Mouse (Mus musculus) forebrain, embryonic 12.5 days (tissue): ENCODE data around the gene Lamc3. TPM values are rescaled to one million over a fixed set of nuclear protein-coding genes. Genes with fewer than 3 reads are reported as not detected.
A peak's percentile ranks its signal among the peaks of the same experiment; 100 is the strongest.

Experiments used
- ATAC-seq: fragments of 200-750 bp; cut with Nextera tagmentation; 2 replicates; pipeline ENCODE4 v1.8.0; 2017; ENCODE audit warnings: moderate TSS enrichment; ENCODE audit not compliant: low FRiP score
- H3K27ac ChIP-seq: fragments of 300-500 bp; sonication (generic); 2 replicates; pipeline ENCODE4 v1.5.1; 2016; ENCODE audit warnings: mild to moderate bottlenecking
- H3K27me3 ChIP-seq: fragments of 300-500 bp; sonication (generic); 2 replicates; pipeline ENCODE4 v1.6.1; 2016; ENCODE audit warnings: mild to moderate bottlenecking
- H3K36me3 ChIP-seq: fragments of 300-500 bp; sonication (generic); replicated peaks from 2 replicates; pipeline ENCODE4 v1.6.1; 2016; ENCODE audit warnings: mild to moderate bottlenecking
- H3K4me1 ChIP-seq: fragments of 300-500 bp; sonication (generic); 2 replicates; pipeline ENCODE4 v1.6.1; 2016
- H3K4me2 ChIP-seq: fragments of 300-500 bp; sonication (generic); 2 replicates; pipeline ENCODE4 v1.6.1; 2016; ENCODE audit warnings: mild to moderate bottlenecking, moderate library complexity
- H3K4me3 ChIP-seq: fragments of 300-500 bp; sonication (generic); replicated peaks from 2 replicates; pipeline ENCODE4 v1.5.1; 2016; ENCODE audit warnings: mild to moderate bottlenecking
- H3K9ac ChIP-seq: fragments of 300-500 bp; sonication (generic); 2 replicates; pipeline ENCODE4 v1.6.1; 2016; ENCODE audit warnings: mild to moderate bottlenecking
- H3K9me3 ChIP-seq: fragments of 300-500 bp; sonication (generic); 2 replicates; pipeline ENCODE4 v1.6.1; 2016
- whole genome bisulfite sequencing: fragments of 180-500 bp; shearing (Covaris S2); methylation state at CpG from one replicate; pipeline ENCODE4 v1.1.7; 2016; 5-methylcytosine and 5-hydroxymethylcytosine counted together
- polyA plus RNA-seq: library from polyadenylated mRNA; unstranded; fragments of >200 nt; fragmentation: Nextera tagmentation; extraction: Ambion mirVana; gene quantifications from 2 replicates; pipeline ENCODE4 v1.2.1, GENCODE M21; 2016

Gene Lamc3
- polyA plus RNA-seq, 1 experiment from 2014 or later, result 5.6 TPM

GRCm38 (mm10) chr2:31962501-31963224 is 75.6 kb downstream of the Lamc3 start:
- no peaks in the 10 kb centered on the region for H3K27me3 ChIP-seq
- H3K9me3 ChIP-seq, result no peaks in the 10 kb centered on the region
- H3K36me3 ChIP-seq, result peaks cover 41% of the 10 kb centered on the region
- no peak overlapping the region for H3K9ac ChIP-seq
- 32% methylated on average over 8 of the region's 8 CpGs for WGBS
- no peak overlapping the region for H3K4me3 ChIP-seq
- ATAC-seq, result peak; percentile 92
- H3K27ac ChIP-seq, result peak overlapping the region; percentile 92
- H3K4me2 ChIP-seq, result peak overlapping the region; percentile 25
- H3K4me1 ChIP-seq, result peaks cover 21% of the 10 kb centered on the region

GRCm38 (mm10) chr2:31963491-31963890 is 76.4 kb downstream of the Lamc3 start:
- no peaks in the 10 kb centered on the region for H3K27me3 ChIP-seq
- H3K4me2 ChIP-seq, result no peak overlapping the region
- H3K9me3 ChIP-seq, result no peaks in the 10 kb centered on the region
- no peak overlapping the region for H3K9ac ChIP-seq
- peaks cover 48% of the 10 kb centered on the region for H3K36me3 ChIP-seq
- WGBS, result 82% methylated on average over 7 of the region's 7 CpGs
- no peak for ATAC-seq
- H3K4me1 ChIP-seq, result peaks cover 21% of the 10 kb centered on the region
- H3K27ac ChIP-seq, result peak overlapping the region; percentile 92
- H3K4me3 ChIP-seq, result no peak overlapping the region

- Histone ChIP-seq H3K4me2 (no peak overlapping the region), H3K36me3 (peaks cover 42% of the 10 kb centered on the region), H3K27ac (peak overlapping the region; percentile 92; the same call in 1 of the 2 replicates), H3K4me3 (no peak overlapping the region), H3K4me1 (peaks cover 21% of the 10 kb centered on the region), H3K27me3 (no peaks in the 10 kb centered on the region), H3K9me3 (no peaks in the 10 kb centered on the region), H3K9ac (no peak overlapping the region)
- ATAC-seq, result no peak
- 93% methylated on average over 3 of the region's 3 CpGs for WGBS
Observed at GRCm38 (mm10) chr2:31964191-31964590, 77.1 kb downstream of the Lamc3 start.

- ATAC-seq, result no peak
- Histone ChIP-seq H3K36me3 (peaks cover 44% of the 10 kb centered on the region), H3K27ac (no peak overlapping the region), H3K9ac (no peak overlapping the region), H3K4me1 (peaks cover 21% of the 10 kb centered on the region), H3K4me3 (no peak overlapping the region), H3K4me2 (no peak overlapping the region), H3K27me3 (no peaks in the 10 kb centered on the region), H3K9me3 (no peaks in the 10 kb centered on the region)
Observed at GRCm38 (mm10) chr2:31965110-31965509, 78.0 kb downstream of the Lamc3 start.

- Histone ChIP-seq H3K27me3 (no peaks in the 10 kb centered on the region), H3K9me3 (no peaks in the 10 kb centered on the region), H3K9ac (no peak overlapping the region), H3K27ac (no peak overlapping the region), H3K4me3 (no peak overlapping the region), H3K4me1 (peaks cover 17% of the 10 kb centered on the region), H3K4me2 (no peak overlapping the region), H3K36me3 (peaks cover 50% of the 10 kb centered on the region)
- 77% methylated on average over 8 of the region's 8 CpGs for WGBS
- no peak for ATAC-seq
Observed at GRCm38 (mm10) chr2:31966801-31967200, 79.7 kb downstream of the Lamc3 start.

- Histone ChIP-seq H3K36me3 (peaks cover 54% of the 10 kb centered on the region), H3K4me3 (no peak overlapping the region), H3K4me2 (no peak overlapping the region), H3K27me3 (no peaks in the 10 kb centered on the region), H3K9ac (no peak overlapping the region), H3K4me1 (peaks cover 15% of the 10 kb centered on the region), H3K9me3 (no peaks in the 10 kb centered on the region), H3K27ac (no peak overlapping the region)
- 90% methylated on average over 4 of the region's 4 CpGs for WGBS
- no peak for ATAC-seq
Observed at GRCm38 (mm10) chr2:31972589-31972988, 85.5 kb downstream of the Lamc3 start.

GRCm38 (mm10) chr2:31974141-31974808 is 87.2 kb downstream of the Lamc3 start, which contains the start of gene Nup214:
TSS of gene Nup214 (plus strand) at chr2:31974436.
- Histone ChIP-seq H3K9me3 (no peaks in the 10 kb centered on the region), H3K4me2 (peak within 1 kb of the TSS; percentile 93), H3K27ac (peak within 1 kb of the TSS; percentile 68), H3K27me3 (no peaks in the 10 kb centered on the region), H3K36me3 (peaks cover 60% of the 10 kb centered on the region), H3K9ac (peak within 1 kb of the TSS; percentile 87), H3K4me3 (peak within 1 kb of the TSS; percentile 94), H3K4me1 (peaks cover 15% of the 10 kb centered on the region)
- ATAC-seq, result peak; percentile 99
- WGBS, result under 1% methylated on average over 60 of the region's 60 CpGs

- no peak for ATAC-seq
- Histone ChIP-seq H3K4me2 (peak overlapping the region; percentile 93), H3K36me3 (peaks cover 60% of the 10 kb centered on the region), H3K27me3 (no peaks in the 10 kb centered on the region), H3K4me1 (peaks cover 15% of the 10 kb centered on the region), H3K27ac (no peak overlapping the region), H3K4me3 (peak overlapping the region; percentile 94), H3K9ac (peak overlapping the region; percentile 87), H3K9me3 (no peaks in the 10 kb centered on the region)
- WGBS, result 11% methylated on average over 13 of the region's 13 CpGs
Observed at GRCm38 (mm10) chr2:31974809-31975371, 87.8 kb downstream of the Lamc3 start.

GRCm38 (mm10) chr2:31987774-31988173 is 100.7 kb downstream of the Lamc3 start:
- no peaks in the 10 kb centered on the region for H3K4me1 ChIP-seq
- H3K9ac ChIP-seq, result no peak overlapping the region
- H3K4me3 ChIP-seq, result no peak overlapping the region
- no peaks in the 10 kb centered on the region for H3K9me3 ChIP-seq
- no peak overlapping the region for H3K4me2 ChIP-seq
- H3K27ac ChIP-seq, result no peak overlapping the region
- ATAC-seq, result no peak
- peaks cover 96% of the 10 kb centered on the region for H3K36me3 ChIP-seq
- H3K27me3 ChIP-seq, result no peaks in the 10 kb centered on the region
- 96% methylated on average over 1 of the region's 1 CpGs for WGBS

GRCm38 (mm10) chr2:31990961-31991360 is 103.9 kb downstream of the Lamc3 start:
- Histone ChIP-seq H3K9me3 (no peaks in the 10 kb centered on the region), H3K27me3 (no peaks in the 10 kb centered on the region), H3K4me2 (no peak overlapping the region), H3K9ac (no peak overlapping the region), H3K4me1 (no peaks in the 10 kb centered on the region), H3K27ac (no peak overlapping the region), H3K36me3 (peaks cover 94% of the 10 kb centered on the region), H3K4me3 (no peak overlapping the region)
- 97% methylated on average over 4 of the region's 4 CpGs for WGBS
- ATAC-seq, result no peak

- 93% methylated on average over 9 of the region's 9 CpGs for WGBS
- no peaks in the 10 kb centered on the region for H3K4me1 ChIP-seq
- peaks cover 95% of the 10 kb centered on the region for H3K36me3 ChIP-seq
- no peak overlapping the region for H3K9ac ChIP-seq
- H3K4me3 ChIP-seq, result no peak overlapping the region
- no peak overlapping the region for H3K4me2 ChIP-seq
- H3K9me3 ChIP-seq, result no peaks in the 10 kb centered on the region
- H3K27me3 ChIP-seq, result no peaks in the 10 kb centered on the region
- no peak overlapping the region for H3K27ac ChIP-seq
- ATAC-seq, result no peak
Observed at GRCm38 (mm10) chr2:31994896-31995295, 107.8 kb downstream of the Lamc3 start.

- H3K9ac ChIP-seq, result no peak overlapping the region
- H3K36me3 ChIP-seq, result peaks cover 93% of the 10 kb centered on the region
- H3K27me3 ChIP-seq, result no peaks in the 10 kb centered on the region
- no peaks in the 10 kb centered on the region for H3K9me3 ChIP-seq
- H3K27ac ChIP-seq, result no peak overlapping the region
- H3K4me2 ChIP-seq, result no peak overlapping the region
- 95% methylated on average over 13 of the region's 13 CpGs for WGBS
- ATAC-seq, result no peak
- H3K4me1 ChIP-seq, result no peaks in the 10 kb centered on the region
- H3K4me3 ChIP-seq, result no peak overlapping the region
Observed at GRCm38 (mm10) chr2:31996060-31996459, 109.0 kb downstream of the Lamc3 start.
